Mouse (Mus musculus): ENCODE measurements around the gene Slc9a9. TPM values are rescaled to one million over a fixed set of nuclear protein-coding genes. Genes with fewer than 3 reads are reported as not detected.
A peak's percentile ranks its signal among the peaks of the same experiment; 100 is the strongest.

Slc9a9 gene
- total RNA-seq, 2 experiments from 2014 or later: 2.0 TPM

DNA sequence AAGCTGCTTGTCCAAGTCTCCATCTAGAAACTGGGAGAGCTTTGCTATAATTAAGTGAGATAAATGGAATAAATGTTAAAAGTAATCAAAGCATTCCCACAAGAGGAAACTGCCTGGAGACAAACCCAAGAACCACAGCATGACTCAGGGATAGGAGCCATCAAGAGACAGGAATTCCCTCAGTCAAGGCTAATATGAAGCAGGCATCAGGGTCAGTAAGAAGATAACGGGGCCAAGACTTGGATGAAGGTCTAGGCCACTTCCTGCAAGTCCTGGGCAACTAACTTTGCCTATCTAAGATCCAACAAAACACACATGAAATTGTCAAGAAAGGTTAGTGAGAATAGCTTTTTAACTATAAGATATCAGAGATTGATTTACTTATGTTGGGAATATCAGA, 215.4 kb downstream of the Slc9a9 start:
- intact Hi-C loops (cut with DNase I): no loop called here
- TF ChIP-seq CTCF (IDR thresholded peaks at IDR 0.05): no peak
- no peak overlapping the region for H3K4me3 ChIP-seq
- no peak for DNase-seq
- no peak overlapping the region for H3K27ac ChIP-seq

GRCm38 (mm10) chr9:94889647-94890046, 219.9 kb downstream of the Slc9a9 start:
- TF ChIP-seq CTCF (IDR thresholded peaks at IDR 0.05): no peak
- no peak overlapping the region for H3K27ac ChIP-seq
- intact Hi-C loops (cut with DNase I): no loop called here
- H3K4me3 ChIP-seq: no peak overlapping the region
- DNase-seq: no peak

GRCm38 (mm10) chr9:94895882-94896281, 226.2 kb downstream of the Slc9a9 start:
- no peak overlapping the region for H3K27ac ChIP-seq
- no peak overlapping the region for H3K4me3 ChIP-seq
- intact Hi-C loops (cut with DNase I): no loop called here
- no peak for DNase-seq
- no peak for TF ChIP-seq CTCF (IDR thresholded peaks at IDR 0.05)

- TF ChIP-seq CTCF (IDR thresholded peaks at IDR 0.05): no peak
- no peak overlapping the region for H3K27ac ChIP-seq
- no peak overlapping the region for H3K4me3 ChIP-seq
- no peak for DNase-seq
- intact Hi-C loops (cut with DNase I): no loop called here
Measured at GRCm38 (mm10) chr9:94904180-94904579, 234.5 kb downstream of the Slc9a9 start.

- DNase-seq: peak; percentile 39
- no peak for TF ChIP-seq CTCF (IDR thresholded peaks at IDR 0.05)
- no peak overlapping the region for H3K4me3 ChIP-seq
- H3K27ac ChIP-seq: peak overlapping the region; percentile 80
- intact Hi-C loops (cut with DNase I): no loop called here
Measured at GRCm38 (mm10) chr9:94907020-94907610, 237.4 kb downstream of the Slc9a9 start.

DNA sequence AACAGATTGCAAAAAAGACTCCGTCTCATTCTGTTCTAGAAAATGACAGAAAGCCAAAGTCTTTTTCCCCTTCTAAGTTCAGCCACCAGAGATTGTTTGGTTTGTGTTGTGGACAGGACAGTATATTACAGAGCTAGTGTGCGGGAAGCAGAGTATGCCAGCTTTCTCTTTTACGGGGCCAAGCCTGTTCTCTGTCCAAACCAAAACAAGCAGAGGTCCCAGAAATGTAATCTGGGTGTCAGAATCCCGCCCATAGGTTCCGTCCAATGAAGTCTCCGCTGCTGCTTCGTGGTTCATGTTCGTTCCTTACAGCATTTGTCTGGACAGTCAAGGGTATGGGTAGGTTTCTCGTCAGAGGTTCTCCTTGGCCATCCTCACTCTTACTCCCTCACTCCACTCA, 242.4 kb downstream of the Slc9a9 start:
- intact Hi-C loops (cut with DNase I): no loop called here
- peak; percentile 43 for DNase-seq
- no peak for TF ChIP-seq CTCF (IDR thresholded peaks at IDR 0.05)
- Histone ChIP-seq H3K27ac (peak overlapping the region; percentile 52), H3K4me3 (peak overlapping the region; percentile 41)

DNA sequence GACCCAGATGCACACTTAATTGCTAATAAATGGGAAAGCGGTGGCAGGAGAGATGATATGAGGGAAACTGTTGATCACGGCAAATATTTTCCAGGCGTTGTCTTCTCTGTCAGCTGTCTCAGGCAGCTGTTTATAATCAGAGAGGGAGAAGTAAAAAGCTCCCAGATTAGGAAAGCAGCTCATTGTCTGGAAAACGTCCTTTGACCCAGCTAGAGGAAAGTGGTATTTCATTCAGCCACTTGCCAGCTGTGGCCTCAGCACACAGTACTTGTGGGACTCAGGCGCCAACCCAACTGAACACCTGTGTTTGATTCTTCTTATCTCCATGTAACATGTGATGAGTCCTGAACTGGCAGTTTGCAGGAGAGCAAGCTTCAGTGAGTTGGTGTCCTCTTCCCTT, 252.4 kb downstream of the Slc9a9 start:
- Histone ChIP-seq H3K4me3 (no peak overlapping the region), H3K27ac (no peak overlapping the region)
- intact Hi-C loops (cut with DNase I): no loop called here
- no peak for TF ChIP-seq CTCF (IDR thresholded peaks at IDR 0.05)
- no peak for DNase-seq

- intact Hi-C loops (cut with DNase I): no loop called here
- DNase-seq: no peak
- no peak overlapping the region for H3K4me3 ChIP-seq
- no peak overlapping the region for H3K27ac ChIP-seq
- TF ChIP-seq CTCF (IDR thresholded peaks at IDR 0.05): no peak
Measured at GRCm38 (mm10) chr9:94925845-94926244, 256.1 kb downstream of the Slc9a9 start.

- intact Hi-C loops (cut with DNase I): no loop called here
- Histone ChIP-seq H3K4me3 (no peak overlapping the region), H3K27ac (no peak overlapping the region)
- peak; percentile 39; the same call in 1 of the 2 replicates for TF ChIP-seq CTCF (IDR thresholded peaks at IDR 0.05)
- DNase-seq: peak; percentile 24
Measured at GRCm38 (mm10) chr9:94927101-94927500, 257.4 kb downstream of the Slc9a9 start.

GRCm38 (mm10) chr9:94945569-94946135, 275.9 kb downstream of the Slc9a9 start:
- Histone ChIP-seq H3K4me3 (no peak overlapping the region), H3K27ac (no peak overlapping the region)
- DNase-seq: no peak
- TF ChIP-seq CTCF (IDR thresholded peaks at IDR 0.05): no peak
- intact Hi-C loops (cut with DNase I): no loop called here

DNA sequence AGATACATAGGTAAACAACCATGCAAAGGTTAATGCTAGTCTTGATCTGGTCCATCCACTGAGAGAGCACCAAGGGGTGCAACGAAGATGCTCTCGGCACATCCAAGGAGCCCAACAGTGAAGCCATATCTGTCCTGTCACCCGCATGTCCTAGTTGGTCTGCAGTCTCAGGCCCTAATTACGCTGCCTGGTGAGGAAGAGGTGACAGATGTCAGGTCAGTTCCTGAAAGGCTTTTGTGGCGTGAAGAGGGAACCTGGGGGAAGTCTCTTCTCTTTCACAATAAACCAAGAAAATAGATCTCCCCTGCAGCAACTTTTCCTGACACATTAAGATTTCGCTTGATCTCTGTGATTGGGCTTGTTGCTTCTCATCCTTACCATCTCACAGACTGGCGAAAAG, 277.5 kb downstream of the Slc9a9 start:
- intact Hi-C loops (cut with DNase I): no loop called here

DNA sequence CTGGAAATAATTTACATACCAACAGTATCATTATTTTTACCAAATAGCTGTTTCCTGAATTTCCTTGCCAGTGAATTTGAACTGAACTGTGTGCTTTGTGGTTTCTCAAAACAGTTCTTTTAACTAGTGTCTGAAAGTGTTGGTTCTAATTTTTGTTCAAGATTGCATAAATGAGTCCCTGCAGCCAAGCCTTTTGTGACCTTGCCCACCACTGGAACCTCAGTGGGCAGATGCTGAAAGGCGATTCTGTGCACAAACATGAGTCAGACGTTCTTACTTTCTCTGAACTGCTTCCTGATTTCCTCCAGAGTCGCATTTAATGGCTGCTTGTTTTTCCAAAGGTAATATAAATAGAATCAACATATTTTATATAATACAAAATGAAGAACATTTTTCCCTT, 281.0 kb downstream of the Slc9a9 start:
- TF ChIP-seq CTCF (IDR thresholded peaks at IDR 0.05): no peak
- H3K27ac ChIP-seq: no peak overlapping the region
- no peak for DNase-seq
- intact Hi-C loops (cut with DNase I): no loop called here
- no peak overlapping the region for H3K4me3 ChIP-seq

More for the DNA sequence above, 277.5 kb downstream of the Slc9a9 start:
- no peak overlapping the region for H3K4me3 ChIP-seq
- no peak overlapping the region for H3K27ac ChIP-seq
- TF ChIP-seq CTCF (IDR thresholded peaks at IDR 0.05): no peak
- DNase-seq: no peak

- TF ChIP-seq CTCF (IDR thresholded peaks at IDR 0.05): no peak
- intact Hi-C loops (cut with DNase I): no loop called here
- Histone ChIP-seq H3K27ac (no peak overlapping the region), H3K4me3 (no peak overlapping the region)
- no peak for DNase-seq
Measured at GRCm38 (mm10) chr9:94955645-94956044, 285.9 kb downstream of the Slc9a9 start.

DNA sequence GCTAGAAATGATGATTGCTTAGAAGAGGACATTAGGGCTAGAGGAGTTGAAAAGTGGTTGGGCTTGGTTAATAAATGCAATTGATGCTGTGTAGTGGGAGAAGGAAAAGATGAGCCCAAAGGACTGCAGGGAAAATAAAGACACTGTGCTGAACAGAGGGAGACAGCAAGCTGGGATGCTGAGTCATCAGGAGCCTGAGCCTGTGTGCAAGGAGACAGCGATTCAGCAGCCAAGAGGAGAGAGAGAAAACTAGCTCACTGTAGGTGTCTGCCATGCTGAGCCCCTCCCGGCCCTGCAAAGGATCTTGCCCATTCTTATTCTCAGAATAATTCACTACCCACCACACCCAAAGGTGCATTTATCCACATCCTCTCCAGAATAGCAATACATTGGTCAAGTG, 288.7 kb downstream of the Slc9a9 start:
- DNase-seq: no peak
- intact Hi-C loops (cut with DNase I): no loop called here
- no peak for TF ChIP-seq CTCF (IDR thresholded peaks at IDR 0.05)
- no peak overlapping the region for H3K27ac ChIP-seq
- H3K4me3 ChIP-seq: no peak overlapping the region
